Mouse (Mus musculus) bone marrow, adult 2 months (tissue): ENCODE data around the gene Fastkd5.
A peak's percentile ranks its signal among the peaks of the same experiment; 100 is the strongest.

Source experiments
- CTCF ChIP-seq: fragments of 200-500 bp; IDR thresholded peaks from 2 replicates; pipeline ENCODE4 v1.5.1; 2011; ENCODE audit warnings: low read length, control low read depth; ENCODE audit not compliant: control insufficient read depth, insufficient read depth
- POLR2A ChIP-seq: fragments of 200-500 bp; IDR thresholded peaks from 2 replicates; pipeline ENCODE4 v1.6.1; 2011; ENCODE audit warnings: low read depth, mild to moderate bottlenecking, control low read depth, low read length, borderline replicate concordance; ENCODE audit not compliant: control insufficient read depth

DNA sequence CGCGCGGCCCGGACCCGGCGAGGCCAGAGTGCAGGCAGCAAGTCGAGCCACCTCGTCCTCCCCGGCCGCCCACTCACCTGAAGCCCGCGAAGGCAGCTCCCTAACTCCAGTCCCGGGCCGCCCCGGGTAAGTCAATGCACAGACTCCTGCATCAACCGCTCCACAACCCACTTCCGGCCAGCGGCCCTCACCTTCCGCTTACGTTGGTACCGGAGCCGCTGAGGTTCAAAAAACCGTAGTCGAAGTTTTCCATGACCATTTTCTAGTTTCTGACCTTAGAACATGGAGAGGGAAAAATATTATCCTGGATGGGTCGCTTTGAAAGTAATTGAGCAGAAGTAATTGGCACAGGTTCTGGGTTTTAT is at the start of gene Fastkd5, which contains the start of gene Ubox5:
- TF ChIP-seq CTCF = no peak
- TF ChIP-seq POLR2A = peak; percentile 73; the same call in 1 of the 2 replicates
